Mouse (Mus musculus): ENCODE results near the gene Olfr263.

- no peak for TF ChIP-seq CTCF (IDR thresholded peaks at IDR 0.05; ENCODE audit: low read depth)
- TF ChIP-seq EP300 (IDR thresholded peaks at IDR 0.05; ENCODE audit: low read depth): no peak
These were observed 28.6 kb downstream of the Olfr263 start for GRCm38 (mm10) chr13:21158071-21158470.

All from heart, postnatal 0 days (tissue).